Mouse (Mus musculus): ENCODE results near the gene Olfr157.
"Not testable (repeated sequence)": the region's sequence is repeated elsewhere in the genome, so short reads cannot be mapped to it uniquely, and the experiment has no call there.

Gene Olfr157

DNA sequence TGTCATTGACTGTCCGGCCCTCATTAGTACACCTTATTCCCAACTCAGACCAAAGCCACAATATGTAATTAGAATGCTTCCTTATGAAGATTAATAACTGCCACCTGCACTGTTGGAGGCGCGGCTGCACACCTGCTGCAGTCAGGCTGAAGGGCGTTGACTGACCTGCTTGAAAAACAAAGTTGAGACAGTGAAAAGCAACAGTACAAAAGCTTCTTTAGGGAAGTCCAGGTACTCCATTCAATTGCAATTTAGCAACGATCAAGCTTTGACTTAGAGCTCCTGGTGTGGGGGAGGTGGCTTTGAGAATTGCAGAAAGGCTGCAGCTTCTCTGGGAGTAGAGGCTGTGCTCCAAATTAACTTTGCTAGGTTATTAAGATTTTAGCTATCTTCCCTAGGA lies 44.2 kb downstream of the Olfr157 start:
- not testable (repeated sequence) for DNase-seq (ENCODE audit: low read depth)

- DNase-seq (ENCODE audit: low read depth) = no peak
These were observed 44.7 kb downstream of the Olfr157 start for GRCm38 (mm10) chr4:43795296-43795695.
